Mouse (Mus musculus): ENCODE measurements around the gene Ptpru. TPM values are rescaled to one million over a fixed set of nuclear protein-coding genes. Genes with fewer than 3 reads are reported as not detected.

Gene Ptpru
- polyA plus RNA-seq (2014; fragmentation: Illumina TruSeq; extraction: RNeasy Lipid Tissue Mini Kit (QIAGEN cat#74804); ENCODE audit: low read depth, low replicate concordance) = 9.9 TPM

GRCm38 (mm10) chr4:131837872-131838524, at the start of gene Ptpru:
Ptpru (minus strand) TSS chr4:131838288.

GRCm38 (mm10) chr4:131873293-131874168, 35.4 kb upstream of the Ptpru start, which contains the start of gene Srsf4:
Srsf4 (plus strand) TSS chr4:131873617.

GRCm38 (mm10) chr4:131843290-131843743, 5.2 kb upstream of the Ptpru start, which contains the start of gene Mecr:
Mecr (plus strand) TSS chr4:131843470.

Other genes with a start within 250 kb of the Ptpru start
- 43.3 TPM for gene Mecr, start 5.2 kb upstream of the Ptpru start, polyA plus RNA-seq (2014; fragmentation: Illumina TruSeq; extraction: RNeasy Lipid Tissue Mini Kit (QIAGEN cat#74804); ENCODE audit: low read depth, low replicate concordance)
- 46.4 TPM for gene Srsf4, start 35.3 kb upstream of the Ptpru start, polyA plus RNA-seq (2014; fragmentation: Illumina TruSeq; extraction: RNeasy Lipid Tissue Mini Kit (QIAGEN cat#74804); ENCODE audit: low read depth, low replicate concordance)
- 5.1 TPM for gene Tmem200b, start 83.5 kb upstream of the Ptpru start, polyA plus RNA-seq (2014; fragmentation: Illumina TruSeq; extraction: RNeasy Lipid Tissue Mini Kit (QIAGEN cat#74804); ENCODE audit: low read depth, low replicate concordance)
- 0.42 TPM for gene Gm10300, start 236.4 kb upstream of the Ptpru start, polyA plus RNA-seq (2014; fragmentation: Illumina TruSeq; extraction: RNeasy Lipid Tissue Mini Kit (QIAGEN cat#74804); ENCODE audit: low read depth, low replicate concordance)
- gene Epb41, start 237.0 kb upstream of the Ptpru start, polyA plus RNA-seq (2014; fragmentation: Illumina TruSeq; extraction: RNeasy Lipid Tissue Mini Kit (QIAGEN cat#74804); ENCODE audit: low read depth, low replicate concordance) = 33.6 TPM